Mouse (Mus musculus) embryonic facial prominence, embryonic 13.5 days (tissue): ENCODE data around the gene Sntb2. TPM values are rescaled to one million over a fixed set of nuclear protein-coding genes. Genes with fewer than 3 reads are reported as not detected.
A peak's percentile ranks its signal among the peaks of the same experiment; 100 is the strongest.
"Not testable (repeated sequence)": the region's sequence is repeated elsewhere in the genome, so short reads cannot be mapped to it uniquely, and the experiment has no call there.

Experiments used
- ATAC-seq: fragments of 200-750 bp; cut with Nextera tagmentation; 2 replicates; pipeline ENCODE4 v1.8.0; 2017; ENCODE audit warnings: low read depth; ENCODE audit not compliant: insufficient number of reproducible peaks, insufficient read depth, low FRiP score, low TSS enrichment
- H3K27ac ChIP-seq: fragments of 300-500 bp; sonication (generic); 2 replicates; pipeline ENCODE4 v1.5.1; 2015; ENCODE audit warnings: moderate library complexity, mild to moderate bottlenecking, inconsistent platforms
- H3K27me3 ChIP-seq: fragments of 300-500 bp; sonication (generic); 2 replicates; pipeline ENCODE4 v1.6.1; 2015; ENCODE audit warnings: mild to moderate bottlenecking, inconsistent platforms
- H3K36me3 ChIP-seq: fragments of 300-500 bp; sonication (generic); 2 replicates; pipeline ENCODE4 v1.6.1; 2015; ENCODE audit warnings: mild to moderate bottlenecking, inconsistent platforms
- H3K4me1 ChIP-seq: fragments of 300-500 bp; sonication (generic); 2 replicates; pipeline ENCODE4 v1.6.1; 2015; ENCODE audit warnings: inconsistent platforms
- H3K4me2 ChIP-seq: fragments of 300-500 bp; sonication (generic); 2 replicates; pipeline ENCODE4 v1.6.1; 2015; ENCODE audit warnings: moderate library complexity, mild to moderate bottlenecking, inconsistent platforms
- H3K4me3 ChIP-seq: fragments of 300-500 bp; sonication (generic); 2 replicates; pipeline ENCODE4 v1.5.1; 2015; ENCODE audit warnings: mild to moderate bottlenecking, inconsistent platforms
- H3K9ac ChIP-seq: fragments of 300-500 bp; sonication (generic); 2 replicates; pipeline ENCODE4 v1.6.1; 2015; ENCODE audit warnings: mild to moderate bottlenecking, inconsistent platforms
- H3K9me3 ChIP-seq: fragments of 300-500 bp; sonication (generic); 2 replicates; pipeline ENCODE4 v1.6.1; 2016; ENCODE audit warnings: inconsistent platforms
- WGBS: fragments of 180-500 bp; shearing (Covaris S2); methylation state at CpG from one replicate; pipeline ENCODE4 v1.1.7; 2015; ENCODE audit warnings: mixed read lengths; 5-methylcytosine and 5-hydroxymethylcytosine counted together
- polyA plus RNA-seq: library from polyadenylated mRNA; unstranded; fragments of >200 nt; fragmentation: Nextera tagmentation; extraction: Ambion mirVana; gene quantifications from 2 replicates; pipeline ENCODE4 v1.2.1, GENCODE M21; 2015

Gene Sntb2
- polyA plus RNA-seq, 1 experiment from 2014 or later = 20.1 TPM

DNA sequence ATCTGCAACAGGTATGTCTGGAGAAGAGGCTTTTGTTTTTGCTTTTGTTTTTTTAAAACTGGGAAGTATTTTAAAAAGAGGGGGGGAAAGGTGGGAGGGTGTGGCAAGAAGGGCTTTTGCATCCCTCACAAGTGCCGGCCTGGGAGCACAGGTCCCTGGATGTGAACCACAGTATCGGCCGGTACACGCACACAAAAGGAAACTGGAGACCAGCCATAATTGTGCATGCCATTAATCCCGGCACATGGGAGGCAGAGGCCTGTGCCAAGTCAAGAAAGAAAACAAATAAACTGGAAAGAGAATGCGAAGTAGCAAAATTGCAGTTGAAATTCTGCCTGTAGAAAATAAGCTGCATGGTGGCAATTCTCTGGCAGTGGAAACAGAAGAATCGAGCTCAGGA, 27.3 kb upstream of the Sntb2 start:
- Histone ChIP-seq H3K9me3 (no peaks in the 10 kb centered on the region), H3K27me3 (no peaks in the 10 kb centered on the region), H3K4me3 (no peak overlapping the region), H3K4me2 (no peak overlapping the region), H3K36me3 (peaks cover 85% of the 10 kb centered on the region), H3K9ac (no peak overlapping the region), H3K27ac (no peak overlapping the region), H3K4me1 (no peaks in the 10 kb centered on the region)
- ATAC-seq = no peak
- WGBS = 82% methylated on average over 7 of the region's 7 CpGs

DNA sequence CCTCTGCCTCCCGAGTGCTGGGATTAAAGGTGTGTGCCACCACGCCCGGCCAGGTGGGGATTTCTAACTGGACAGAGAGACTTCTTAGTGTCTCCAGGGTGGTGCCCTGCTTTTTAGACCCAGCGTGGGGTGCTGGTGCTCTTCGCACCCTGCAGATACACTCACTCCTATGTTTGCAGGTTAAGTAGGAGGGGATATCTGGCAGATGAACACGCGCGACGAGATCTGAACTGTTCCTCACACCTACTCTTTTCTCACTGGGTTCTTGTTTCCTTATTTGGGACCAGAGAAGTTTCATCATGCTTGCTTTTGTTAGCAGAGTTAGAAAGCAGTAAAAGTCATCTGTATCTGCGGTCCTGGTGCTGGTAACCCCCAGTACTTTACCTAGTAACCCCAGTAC, 21.9 kb upstream of the Sntb2 start:
- H3K9me3 ChIP-seq = no peaks in the 10 kb centered on the region
- no peaks in the 10 kb centered on the region for H3K27me3 ChIP-seq
- H3K36me3 ChIP-seq = peaks cover 84% of the 10 kb centered on the region
- no peak overlapping the region for H3K9ac ChIP-seq
- no peak overlapping the region for H3K4me2 ChIP-seq
- no peak overlapping the region for H3K4me3 ChIP-seq
- WGBS = 94% methylated on average over 10 of the region's 10 CpGs
- ATAC-seq = no peak
- no peak overlapping the region for H3K27ac ChIP-seq
- no peaks in the 10 kb centered on the region for H3K4me1 ChIP-seq

DNA sequence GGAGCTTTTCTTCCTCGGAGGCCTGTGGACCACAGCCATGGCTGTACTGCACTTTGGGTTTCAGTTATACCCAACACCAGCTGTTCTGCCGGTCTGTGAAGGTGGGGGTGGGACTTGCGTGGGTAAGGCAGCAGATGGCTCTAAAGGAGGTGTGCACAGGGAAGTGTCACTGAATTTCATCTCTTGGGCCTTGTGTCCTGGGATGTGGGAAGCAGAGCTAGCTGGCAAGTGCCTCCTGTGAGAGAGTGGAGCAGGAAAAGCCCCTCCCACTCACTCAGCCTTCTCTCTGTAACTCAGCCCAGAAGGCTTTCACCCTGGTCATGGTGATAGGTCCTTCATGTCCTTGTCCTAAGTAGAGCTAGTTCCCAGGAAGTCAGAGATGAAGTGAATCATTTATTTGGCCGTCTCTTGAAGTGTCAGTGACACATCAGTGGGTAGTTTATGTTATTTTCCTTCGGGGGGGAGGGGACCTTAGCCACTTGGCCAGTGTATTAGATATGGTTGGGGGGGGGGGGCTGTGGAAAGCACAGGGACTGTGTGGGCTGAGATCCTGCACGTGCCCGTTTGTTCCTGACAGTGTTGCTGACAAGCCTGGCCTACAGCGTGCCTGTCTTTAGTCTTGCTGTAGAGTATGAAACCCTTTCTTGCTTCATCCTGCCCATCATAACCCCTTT, 15.7 kb upstream of the Sntb2 start:
- Histone ChIP-seq H3K4me2 (no peak overlapping the region), H3K4me1 (peaks cover 7% of the 10 kb centered on the region), H3K4me3 (no peak overlapping the region), H3K27ac (no peak overlapping the region), H3K27me3 (no peaks in the 10 kb centered on the region), H3K9me3 (no peaks in the 10 kb centered on the region), H3K9ac (no peak overlapping the region), H3K36me3 (peaks cover 84% of the 10 kb centered on the region)
- WGBS = 88% methylated on average over 8 of the region's 8 CpGs
- no peak for ATAC-seq

DNA sequence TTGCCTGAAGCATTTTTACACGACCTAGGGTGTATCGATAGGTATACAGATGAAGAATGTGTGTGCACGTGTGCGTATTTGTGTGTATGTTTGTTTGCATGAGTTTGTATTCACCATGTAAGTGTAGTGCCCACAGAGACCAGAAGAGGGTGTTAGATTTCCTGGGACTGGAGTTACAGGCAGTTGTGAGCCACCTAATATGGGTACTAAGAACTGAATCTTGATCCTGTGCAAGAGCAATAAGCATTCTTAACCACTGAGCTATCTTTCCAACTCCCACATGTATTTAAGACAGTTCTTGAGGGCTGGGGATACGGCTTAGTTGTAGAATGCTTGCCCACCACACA, 15.2 kb upstream of the Sntb2 start:
- Histone ChIP-seq H3K4me2 (no peak overlapping the region), H3K9me3 (no peaks in the 10 kb centered on the region), H3K4me1 (peaks cover 8% of the 10 kb centered on the region), H3K27ac (no peak overlapping the region), H3K27me3 (no peaks in the 10 kb centered on the region), H3K9ac (no peak overlapping the region), H3K36me3 (peaks cover 78% of the 10 kb centered on the region), H3K4me3 (no peak overlapping the region)
- 95% methylated on average over 5 of the region's 5 CpGs for WGBS
- no peak for ATAC-seq

DNA sequence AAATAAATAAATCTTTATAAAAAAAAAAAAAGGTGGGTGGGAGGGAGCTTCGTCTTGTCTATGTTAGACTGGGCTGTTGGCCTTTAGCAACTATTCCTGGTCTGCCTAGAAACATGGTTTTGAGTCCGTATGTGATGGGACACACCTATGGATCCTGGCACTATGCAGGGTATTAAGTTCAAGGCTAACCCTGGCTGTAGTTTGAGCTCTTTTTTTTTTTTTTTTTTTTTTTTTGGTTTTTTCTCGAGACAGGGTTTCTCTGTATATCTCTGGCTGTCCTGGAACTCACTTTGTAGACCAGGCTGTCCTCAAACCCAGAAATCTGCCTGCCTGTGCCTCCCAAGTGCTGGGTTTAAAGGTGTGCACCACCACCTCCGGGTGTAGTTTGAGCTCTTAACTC, 11.5 kb upstream of the Sntb2 start:
- 86% methylated on average over 4 of the region's 4 CpGs for WGBS
- H3K4me1 ChIP-seq = peaks cover 9% of the 10 kb centered on the region
- no peak for ATAC-seq
- peak overlapping the region; percentile 45; the same call in 1 of the 2 replicates for H3K27ac ChIP-seq
- H3K4me3 ChIP-seq = no peak overlapping the region
- no peaks in the 10 kb centered on the region for H3K9me3 ChIP-seq
- no peaks in the 10 kb centered on the region for H3K27me3 ChIP-seq
- H3K9ac ChIP-seq = no peak overlapping the region
- H3K36me3 ChIP-seq = peaks cover 42% of the 10 kb centered on the region
- no peak overlapping the region for H3K4me2 ChIP-seq

DNA sequence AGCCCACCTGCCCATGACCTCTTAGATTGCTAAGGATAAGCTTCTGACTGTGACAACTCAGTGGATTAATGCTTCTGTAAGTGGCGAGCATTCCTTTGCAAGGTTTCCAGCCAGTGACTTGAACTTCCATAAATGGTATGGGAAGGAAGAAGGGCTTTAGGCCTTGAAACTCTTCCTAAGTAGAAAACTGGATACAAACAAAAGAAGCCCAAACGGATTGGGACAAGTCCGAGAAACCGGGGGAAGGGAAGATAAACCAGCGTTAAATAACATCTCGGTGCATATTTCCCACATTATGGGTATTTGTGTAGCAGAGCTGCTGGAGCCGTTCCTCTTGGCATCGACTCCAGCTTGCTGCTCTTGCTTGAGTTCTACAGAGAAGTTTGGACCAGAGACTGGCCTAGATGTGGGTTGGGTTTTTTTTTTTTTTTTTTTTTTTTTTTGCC, 10.6 kb upstream of the Sntb2 start:
- 63% methylated on average over 8 of the region's 8 CpGs for WGBS
- no peak for ATAC-seq

GRCm38 (mm10) chr8:106925446-106925845, 10.1 kb upstream of the Sntb2 start:
- WGBS = 90% methylated on average over 4 of the region's 4 CpGs

More for the DNA sequence above, 10.6 kb upstream of the Sntb2 start:
- peaks cover 18% of the 10 kb centered on the region for H3K4me1 ChIP-seq
- H3K36me3 ChIP-seq = peaks cover 33% of the 10 kb centered on the region
- peak overlapping the region; percentile 45 for H3K27ac ChIP-seq
- H3K4me2 ChIP-seq = no peak overlapping the region
- H3K9me3 ChIP-seq = no peaks in the 10 kb centered on the region
- H3K9ac ChIP-seq = no peak overlapping the region
- no peaks in the 10 kb centered on the region for H3K27me3 ChIP-seq
- H3K4me3 ChIP-seq = no peak overlapping the region

GRCm38 (mm10) chr8:106927247-106927646, 8.3 kb upstream of the Sntb2 start:
- no peak for ATAC-seq
- no peaks in the 10 kb centered on the region for H3K9me3 ChIP-seq
- 46% methylated on average over 4 of the region's 4 CpGs for WGBS

More at GRCm38 (mm10) chr8:106925446-106925845, 10.1 kb upstream of the Sntb2 start:
- Histone ChIP-seq H3K27me3 (no peaks in the 10 kb centered on the region), H3K4me1 (peaks cover 21% of the 10 kb centered on the region), H3K4me2 (no peak overlapping the region), H3K27ac (no peak overlapping the region), H3K9ac (no peak overlapping the region), H3K9me3 (no peaks in the 10 kb centered on the region), H3K4me3 (no peak overlapping the region), H3K36me3 (peaks cover 28% of the 10 kb centered on the region)
- no peak for ATAC-seq

GRCm38 (mm10) chr8:106928182-106928581, 7.4 kb upstream of the Sntb2 start:
- H3K27ac ChIP-seq, H3K27me3 ChIP-seq, ATAC-seq, H3K9ac ChIP-seq, H3K4me2 ChIP-seq, H3K36me3 ChIP-seq, H3K4me3 ChIP-seq, H3K9me3 ChIP-seq: not testable (repeated sequence)
- 93% methylated on average over 11 of the region's 11 CpGs for WGBS
- H3K4me1 ChIP-seq = peaks cover 33% of the 10 kb centered on the region

More at GRCm38 (mm10) chr8:106927247-106927646, 8.3 kb upstream of the Sntb2 start:
- Histone ChIP-seq H3K4me3 (no peak overlapping the region), H3K4me1 (peaks cover 25% of the 10 kb centered on the region), H3K36me3 (peaks cover 14% of the 10 kb centered on the region), H3K4me2 (no peak overlapping the region), H3K9ac (no peak overlapping the region), H3K27ac (no peak overlapping the region), H3K27me3 (no peaks in the 10 kb centered on the region)

GRCm38 (mm10) chr8:106929155-106929913, 6.2 kb upstream of the Sntb2 start:
- Histone ChIP-seq H3K36me3 (no peaks in the 10 kb centered on the region), H3K27ac (peak overlapping the region; percentile 52), H3K27me3 (peaks cover 4% of the 10 kb centered on the region; the same call in 1 of the 2 replicates), H3K9me3 (no peaks in the 10 kb centered on the region), H3K4me3 (no peak overlapping the region), H3K9ac (no peak overlapping the region), H3K4me2 (0 out of 2 replicates have a peak overlapping the region, but pooled peaks have one; percentile 11), H3K4me1 (peaks cover 32% of the 10 kb centered on the region)
- 13% methylated on average over 6 of the region's 6 CpGs for whole genome bisulfite sequencing
- ATAC-seq = no peak

DNA sequence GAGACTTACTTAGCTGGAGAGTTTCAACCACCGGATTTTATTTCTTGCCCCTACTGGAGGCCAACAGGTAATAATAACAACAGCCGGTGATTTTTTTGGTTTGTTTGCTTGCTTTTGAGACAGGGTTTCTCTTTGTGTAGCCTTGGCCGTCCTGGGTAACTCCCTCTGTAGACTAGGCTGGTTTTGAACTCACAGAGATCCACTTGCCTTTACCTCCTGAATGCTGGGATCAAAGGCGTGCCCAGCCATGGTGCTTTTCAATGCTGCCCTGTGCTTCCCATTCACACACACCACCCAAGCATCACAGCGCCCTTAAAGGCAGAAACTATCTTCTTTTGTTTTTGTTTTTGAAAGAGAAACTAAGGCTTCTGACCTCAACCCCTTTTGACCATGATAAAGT, 5.6 kb upstream of the Sntb2 start:
- Histone ChIP-seq H3K4me1 (peaks cover 26% of the 10 kb centered on the region), H3K9me3 (no peaks in the 10 kb centered on the region), H3K4me3 (no peak overlapping the region), H3K36me3 (no peaks in the 10 kb centered on the region), H3K9ac (no peak overlapping the region), H3K27ac (peak overlapping the region; percentile 52; the same call in 1 of the 2 replicates), H3K4me2 (no peak overlapping the region), H3K27me3 (peaks cover 4% of the 10 kb centered on the region; the same call in 1 of the 2 replicates)
- ATAC-seq = no peak
- 68% methylated on average over 5 of the region's 5 CpGs for WGBS
